Mouse (Mus musculus) gastrocnemius, postnatal 36 days (tissue): ENCODE results near the gene 1700012B09Rik. TPM values are rescaled to one million over a fixed set of nuclear protein-coding genes. Genes with fewer than 3 reads are reported as not detected.

Experiments
- DNase-seq, 2 experiments: peaks; one replicate each; pipeline ENCODE4 v3.0.0; 2022
- intact Hi-C: fragments of 180-260 bp; cut with DNase I; formaldehyde crosslinking; loops from one replicate; pipeline ENCODE4 v1.15.1; 2025
- long read RNA-seq, 2 experiments: library from polyadenylated mRNA; stranded (forward); transcript quantifications; one replicate each; pipeline ENCODE4 v2.0.0; 2021
- total RNA-seq, 2 experiments: library from RNA; stranded (reverse); gene quantifications; 2 replicates each; pipeline ENCODE4 v1.2.3; 2021

1700012B09Rik gene
- not detected for total RNA-seq
- long read RNA-seq, experiment 1 = 0 reads
- long read RNA-seq, experiment 2 = 0 reads

- intact Hi-C loops = loop anchor here (10.0 kb wide), 1 partner anchor 244 kb away; no protein-coding TSS in a partner anchor
- DNase-seq = no peak
Measured at GRCm38 (mm10) chr9:14770803-14771471, at the start of gene 1700012B09Rik. 1700012B09Rik (minus strand) TSS chr9:14771030.

GRCm38 (mm10) chr9:14810111-14810510 is 39.3 kb upstream of the 1700012B09Rik start:
- DNase-seq = no peak
- intact Hi-C loops = no loop called here

- intact Hi-C loops = no loop called here
Measured at GRCm38 (mm10) chr9:14806786-14807185, 36.0 kb upstream of the 1700012B09Rik start.

GRCm38 (mm10) chr9:14805714-14806113 is 34.9 kb upstream of the 1700012B09Rik start:
- intact Hi-C loops = no loop called here
- DNase-seq = no peak

More at GRCm38 (mm10) chr9:14806786-14807185, 36.0 kb upstream of the 1700012B09Rik start:
- no peak for DNase-seq

GRCm38 (mm10) chr9:14787356-14787755 is 16.5 kb upstream of the 1700012B09Rik start:
- DNase-seq = no peak
- intact Hi-C loops = loop anchor here (5.0 kb wide), 1 partner anchor 285 kb away; the partner anchor contains the start of genes Cwc15 and Kdm4d

- intact Hi-C loops = loop anchor here (5.0 kb wide), 1 partner anchor 282 kb away; the partner anchor contains the start of genes Cwc15 and Kdm4d
- DNase-seq = peak; percentile 84 to 85
Measured at GRCm38 (mm10) chr9:14784039-14785002, 13.5 kb upstream of the 1700012B09Rik start, which contains the start of the genes Mre11a and Ankrd49. Mre11a (plus strand) TSS chr9:14784654. Ankrd49 (minus strand) TSS chr9:14784856.

- intact Hi-C loops = loop anchor here (10.0 kb wide), 1 partner anchor 236 kb away; no protein-coding TSS in a partner anchor
- no peak for DNase-seq
Measured at GRCm38 (mm10) chr9:14778341-14778740, 7.5 kb upstream of the 1700012B09Rik start.

- no peak for DNase-seq
- intact Hi-C loops = loop anchor here (10.0 kb wide), 1 partner anchor 241 kb away; no protein-coding TSS in a partner anchor
Measured at GRCm38 (mm10) chr9:14773813-14774212, 3.0 kb upstream of the 1700012B09Rik start.

- intact Hi-C loops = loop anchor here (10.0 kb wide), 1 partner anchor 243 kb away; no protein-coding TSS in a partner anchor
- DNase-seq = no peak
Measured at GRCm38 (mm10) chr9:14772074-14772473, 1.2 kb upstream of the 1700012B09Rik start.

- intact Hi-C loops = loop anchor here (5.0 to 10.0 kb wide), 2 partner anchors 245 to 258 kb away; no protein-coding TSS in a partner anchor
- no peak for DNase-seq
Measured at GRCm38 (mm10) chr9:14769811-14770210, 1.0 kb downstream of the 1700012B09Rik start.

- intact Hi-C loops = loop anchor here (5.0 kb wide), 1 partner anchor 252 kb away; no protein-coding TSS in a partner anchor
- DNase-seq = no peak
Measured at GRCm38 (mm10) chr9:14764765-14765164, 6.1 kb downstream of the 1700012B09Rik start.

GRCm38 (mm10) chr9:14759261-14759660 is 11.6 kb downstream of the 1700012B09Rik start:
- no peak for DNase-seq
- intact Hi-C loops = no loop called here

- no peak for DNase-seq
Measured at GRCm38 (mm10) chr9:14758590-14758989, 12.2 kb downstream of the 1700012B09Rik start.

GRCm38 (mm10) chr9:14754469-14754868 is 16.4 kb downstream of the 1700012B09Rik start:
- no peak for DNase-seq
- intact Hi-C loops = no loop called here

More at GRCm38 (mm10) chr9:14758590-14758989, 12.2 kb downstream of the 1700012B09Rik start:
- intact Hi-C loops = no loop called here

GRCm38 (mm10) chr9:14753947-14754346 is 16.9 kb downstream of the 1700012B09Rik start:
- no peak for DNase-seq

GRCm38 (mm10) chr9:14752001-14752522 is 18.8 kb downstream of the 1700012B09Rik start, which contains the start of gene Fut4:
Fut4 (minus strand) TSS chr9:14752393.
- intact Hi-C loops = no loop called here

More at GRCm38 (mm10) chr9:14753947-14754346, 16.9 kb downstream of the 1700012B09Rik start:
- intact Hi-C loops = no loop called here

GRCm38 (mm10) chr9:14751503-14752000 is 19.3 kb downstream of the 1700012B09Rik start:
- intact Hi-C loops = no loop called here
- peak in 1 of 2 experiments; percentile 9 for DNase-seq

More at GRCm38 (mm10) chr9:14752001-14752522, 18.8 kb downstream of the 1700012B09Rik start, which contains the start of gene Fut4:
- DNase-seq = peak; percentile 34 to 55

GRCm38 (mm10) chr9:14750901-14751502 is 19.8 kb downstream of the 1700012B09Rik start:
- no peak for DNase-seq
- intact Hi-C loops = no loop called here
